Mouse (Mus musculus) ovary, postnatal 14 days (tissue): Measurements from ENCODE around the gene Sp2.

ENCODE experiments used
- DNase-seq: peaks from one replicate; pipeline ENCODE4 v3.0.0; 2022; ENCODE audit warnings: low spot score

Sp2 gene

GRCm38 (mm10) chr11:96982859-96983258, at the start of gene Sp2:
Gene Sp2 (minus strand): TSS chr11:96982959.
- DNase-seq, result no peak

- no peak for DNase-seq
Measured at GRCm38 (mm10) chr11:97032499-97032898, 49.7 kb upstream of the Sp2 start.

- DNase-seq, result no peak
Measured at GRCm38 (mm10) chr11:97031977-97032376, 49.2 kb upstream of the Sp2 start.

- DNase-seq, result no peak
Measured at GRCm38 (mm10) chr11:97030426-97030825, 47.7 kb upstream of the Sp2 start.

DNA sequence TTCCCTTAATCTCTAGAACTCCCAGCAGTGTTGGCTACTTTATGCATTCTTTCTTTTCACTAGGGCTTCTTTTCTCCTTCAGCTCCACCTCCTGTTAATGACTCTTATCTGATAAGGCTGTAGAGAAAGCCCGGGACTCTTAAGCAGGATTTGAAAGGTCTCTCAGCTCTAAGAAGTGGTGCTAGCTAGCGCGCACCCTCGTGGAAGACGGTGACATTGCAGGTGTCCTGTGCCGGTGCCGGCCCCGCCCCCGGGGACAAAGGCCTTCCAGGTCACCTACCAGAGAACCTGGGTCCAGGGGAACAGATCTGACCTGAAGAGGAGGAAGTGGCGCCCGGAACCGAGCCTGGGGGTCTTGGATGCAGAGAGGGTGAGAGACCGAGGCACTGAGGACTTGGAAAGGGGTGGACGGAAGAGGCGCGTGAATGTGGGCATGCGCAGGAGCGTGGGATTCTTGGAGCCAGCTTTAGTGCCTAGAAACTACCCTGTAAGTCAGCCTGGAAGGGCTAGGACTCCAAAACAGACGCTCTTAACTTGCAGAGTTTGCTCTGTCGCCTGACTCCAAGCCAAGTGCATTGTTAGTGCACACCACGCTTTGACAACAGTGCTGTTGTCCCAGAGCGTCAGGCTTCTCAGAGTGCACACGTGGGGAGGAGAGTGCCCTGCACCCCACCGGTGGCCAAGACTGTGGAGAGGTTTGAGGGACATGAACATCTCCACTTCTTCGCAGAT, 47.1 kb upstream of the Sp2 start, which contains the start of gene Scrn2:
Gene Scrn2 (plus strand): TSS at position 253 of the 732 bp plus-strand sequence.
- DNase-seq, result peak; percentile 81

- DNase-seq, result peak; percentile 90
Measured at GRCm38 (mm10) chr11:97025721-97026344, 43.1 kb upstream of the Sp2 start.

GRCm38 (mm10) chr11:97024977-97025376, 42.2 kb upstream of the Sp2 start:
- DNase-seq, result peak; percentile 43

DNA sequence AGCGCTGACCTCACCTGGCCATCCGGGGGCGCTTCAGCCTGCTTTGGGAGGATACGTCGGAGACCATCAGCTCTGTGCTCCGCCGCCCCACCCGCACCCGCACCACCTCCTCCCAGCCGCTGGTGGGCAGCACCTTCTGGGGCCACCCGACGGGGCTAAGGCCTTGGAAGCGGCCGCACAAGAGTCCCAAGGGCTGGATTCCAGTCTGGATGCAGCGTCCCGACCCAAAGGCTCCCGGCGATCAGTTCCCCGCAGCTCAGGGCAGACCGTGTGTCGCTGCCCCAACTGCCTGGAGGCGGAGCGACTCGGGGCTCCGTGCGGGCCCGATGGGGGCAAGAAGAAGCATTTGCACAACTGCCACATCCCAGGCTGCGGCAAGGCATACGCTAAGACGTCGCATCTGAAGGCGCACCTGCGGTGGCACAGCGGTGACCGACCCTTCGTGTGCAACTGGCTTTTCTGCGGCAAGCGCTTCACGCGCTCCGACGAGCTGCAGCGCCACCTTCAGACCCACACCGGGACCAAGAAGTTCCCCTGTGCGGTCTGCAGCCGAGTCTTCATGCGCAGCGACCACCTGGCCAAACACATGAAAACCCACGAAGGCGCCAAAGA, 39.2 kb upstream of the Sp2 start:
- DNase-seq, result peak; percentile 72

DNA sequence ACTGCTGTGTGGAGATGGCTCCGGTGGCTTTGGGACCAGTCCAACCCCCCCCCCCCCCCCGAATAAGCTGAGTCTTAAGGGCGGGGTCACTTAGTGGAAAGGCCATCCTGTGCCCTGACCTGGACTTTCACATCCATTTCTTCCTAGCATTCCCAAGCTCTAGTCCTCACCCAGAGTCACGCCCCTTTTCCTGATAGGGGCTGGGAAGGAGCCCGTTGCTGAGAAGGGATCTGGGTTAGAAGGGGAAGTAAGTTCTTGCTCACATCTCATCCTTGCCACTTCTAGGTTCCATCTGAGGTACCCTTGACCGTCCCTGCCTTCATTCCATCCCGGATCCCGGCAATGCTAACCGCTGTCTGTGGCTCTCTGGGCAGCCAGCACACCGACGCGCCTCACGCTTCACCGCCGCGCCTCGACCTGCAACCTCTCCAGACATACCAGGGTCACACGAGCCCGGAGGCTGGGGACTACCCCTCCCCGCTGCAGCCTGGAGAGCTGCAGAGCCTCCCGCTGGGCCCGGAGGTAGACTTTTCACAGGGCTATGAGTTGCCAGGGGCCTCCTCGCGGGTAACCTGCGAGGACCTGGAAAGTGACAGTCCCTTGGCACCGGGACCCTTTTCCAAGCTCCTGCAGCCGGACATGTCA, 38.5 kb upstream of the Sp2 start:
- no peak for DNase-seq

DNA sequence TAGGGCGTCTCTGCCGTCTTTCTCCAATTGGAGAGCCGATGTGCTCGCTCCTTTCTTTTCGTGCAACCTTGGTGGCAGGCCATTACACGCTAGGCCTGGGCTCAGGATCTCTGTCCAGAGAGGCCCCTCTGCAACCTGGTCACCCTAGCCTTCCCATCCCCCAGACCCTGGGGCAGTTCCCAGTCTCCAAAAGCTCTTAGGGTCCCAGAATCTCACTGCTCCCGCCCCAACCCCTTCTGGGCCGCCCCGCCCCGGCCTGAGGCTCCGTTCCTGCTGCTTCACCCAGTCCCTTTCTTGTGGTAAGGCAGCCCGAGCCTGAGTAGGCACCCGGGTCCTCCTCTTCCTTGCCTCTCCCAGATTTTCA, 36.6 kb upstream of the Sp2 start:
- no peak for DNase-seq

DNA sequence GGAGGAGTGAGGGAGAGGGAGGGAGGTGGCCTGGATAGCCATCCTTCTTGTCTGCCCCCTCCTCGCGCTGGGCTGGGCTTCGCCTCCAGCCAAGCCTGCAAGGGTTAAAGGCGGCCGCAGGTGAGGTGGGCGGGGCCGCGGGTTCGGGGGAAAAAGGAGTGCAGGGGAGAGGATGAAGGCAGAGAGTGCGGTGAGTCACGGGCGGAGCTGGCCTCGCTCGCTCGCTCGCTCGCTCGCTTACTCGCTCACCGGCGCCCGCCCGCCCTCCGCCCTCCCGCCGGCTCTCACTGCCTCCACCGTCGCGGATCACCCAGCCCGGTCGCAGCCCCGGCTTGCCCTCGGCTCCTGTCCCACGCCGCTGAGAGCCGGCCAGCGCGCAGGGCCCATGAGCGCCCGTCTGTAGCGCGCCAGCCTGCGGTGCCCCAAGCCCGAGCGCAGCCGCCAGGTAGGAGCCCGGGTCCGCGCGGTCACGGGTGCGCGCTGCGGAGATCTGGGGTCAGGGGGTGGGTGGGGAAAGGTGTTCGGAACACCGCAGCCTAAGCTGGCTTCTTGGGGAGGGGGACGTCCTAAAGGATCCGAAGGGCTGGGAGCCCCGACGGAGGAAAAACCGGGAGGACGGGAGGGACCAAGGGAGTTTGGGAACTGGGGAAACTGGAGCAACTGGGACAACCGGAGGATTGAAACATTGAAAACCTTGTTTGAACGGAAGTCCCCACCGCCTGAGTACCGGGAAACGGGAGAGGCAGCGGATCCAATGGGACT, 36.0 kb upstream of the Sp2 start:
- no peak for DNase-seq

GRCm38 (mm10) chr11:97017696-97018582, 35.2 kb upstream of the Sp2 start:
- no peak for DNase-seq

DNA sequence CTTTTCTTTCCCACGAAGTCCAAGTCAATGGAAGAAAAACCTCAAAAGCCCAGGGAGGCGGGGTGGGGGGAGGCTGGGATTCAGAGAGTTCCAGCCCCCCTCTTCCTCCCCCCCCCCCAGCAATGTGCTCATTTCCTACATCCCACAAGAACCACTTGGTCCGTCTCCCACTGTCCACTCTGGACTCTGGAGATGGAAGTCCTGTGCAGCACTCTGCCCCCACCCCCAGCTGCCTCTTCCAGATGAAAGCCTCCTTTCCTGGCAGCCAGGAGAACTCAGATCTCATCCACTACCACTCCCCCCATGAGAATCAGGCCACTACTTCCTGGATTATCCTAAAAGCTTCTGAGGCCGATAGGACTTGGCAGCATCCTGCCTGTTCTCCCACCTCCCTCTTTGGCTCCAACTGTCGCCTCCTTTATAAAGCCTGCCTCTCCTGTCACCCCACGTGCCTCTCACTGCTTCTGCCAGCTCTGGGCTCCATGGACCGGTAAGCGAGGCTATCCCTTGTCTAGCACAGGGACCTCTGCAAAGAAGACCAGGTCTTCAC, 30.4 kb upstream of the Sp2 start, which contains the start of gene Sp6:
Gene Sp6 (plus strand): TSS at position 274 of the 550 bp plus-strand sequence.
- no peak for DNase-seq

DNA sequence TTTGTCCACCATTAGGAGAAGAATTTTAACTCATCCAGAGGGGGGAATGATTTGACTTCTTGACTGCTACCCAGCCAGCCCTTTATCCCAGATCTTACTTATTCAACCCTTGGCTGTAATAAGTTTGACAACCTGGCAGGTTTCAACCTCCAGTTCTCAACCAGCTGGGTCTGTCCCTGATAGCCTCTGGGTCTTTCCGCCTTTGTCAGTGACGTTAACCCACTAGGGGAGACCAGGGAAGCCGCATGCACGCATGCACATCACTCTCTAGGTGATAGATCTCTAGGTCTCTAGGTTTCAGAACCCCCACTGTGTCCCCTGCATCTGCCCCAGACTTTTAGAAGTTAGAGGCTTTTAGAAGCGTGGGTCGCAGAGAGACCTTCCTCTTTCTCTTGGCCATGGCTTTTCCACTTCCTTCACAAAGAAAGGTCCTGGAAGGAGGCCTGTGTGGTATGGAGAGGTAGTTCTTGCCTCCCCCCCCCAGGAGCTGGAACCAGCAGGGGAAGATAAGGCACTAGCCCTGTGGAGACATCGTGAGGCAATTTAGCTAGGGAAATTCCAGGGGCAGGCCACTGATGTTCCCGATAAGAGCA, 26.5 kb upstream of the Sp2 start:
- DNase-seq, result no peak

GRCm38 (mm10) chr11:97007093-97007794, 24.5 kb upstream of the Sp2 start:
- no peak for DNase-seq

DNA sequence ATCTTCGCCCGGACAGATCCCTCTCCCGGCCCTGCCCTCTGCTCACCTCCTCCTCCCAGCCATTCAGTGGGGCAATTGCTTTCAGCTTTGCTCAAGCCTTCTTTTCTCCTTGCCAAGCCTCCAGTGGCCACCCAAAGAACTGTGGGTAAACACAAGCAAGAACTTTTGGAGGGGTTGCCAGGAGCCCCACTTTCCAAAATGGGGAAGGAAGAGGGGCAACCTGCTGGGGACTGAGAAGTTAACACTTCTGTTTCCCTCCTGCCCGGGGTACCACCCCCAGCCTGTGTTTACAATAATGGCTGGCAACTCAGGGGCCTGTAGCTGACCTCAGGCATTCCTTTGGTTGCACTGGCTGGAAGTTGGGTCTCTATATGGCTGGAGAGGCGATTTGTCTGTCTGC, 20.4 kb upstream of the Sp2 start:
- no peak for DNase-seq

DNA sequence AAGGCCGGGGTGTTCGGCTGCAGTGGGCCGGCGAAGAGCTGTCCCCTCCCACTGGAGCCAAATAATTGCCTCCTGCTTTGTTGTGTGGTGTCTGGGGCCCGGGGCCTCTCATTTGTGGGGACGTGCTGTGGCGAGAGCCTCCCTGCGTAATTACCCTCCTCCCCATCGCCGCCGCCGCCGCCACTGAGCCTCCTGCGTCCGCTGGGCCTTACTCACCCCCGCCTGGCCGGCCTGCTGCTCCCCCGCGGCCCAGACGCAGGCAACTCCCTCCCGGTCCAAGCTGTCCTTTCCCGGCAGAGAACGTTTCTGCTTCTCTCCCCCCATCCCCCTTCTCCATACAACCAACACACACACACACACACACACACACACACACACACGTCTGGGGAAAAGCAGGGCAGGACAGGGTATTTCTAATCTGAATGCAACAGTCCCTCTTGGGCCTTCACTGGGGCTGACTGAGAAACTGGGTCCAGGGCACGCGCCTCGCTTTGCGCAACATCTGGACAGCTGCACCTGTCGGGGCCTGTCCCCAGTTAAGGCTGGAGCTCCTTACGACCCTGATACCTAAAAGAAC, 14.7 kb upstream of the Sp2 start:
- DNase-seq, result no peak

- DNase-seq, result no peak
Measured at GRCm38 (mm10) chr11:96996773-96997379, 14.1 kb upstream of the Sp2 start.
